Mouse (Mus musculus) bone marrow macrophage, adult 2 months (primary cell): ENCODE results near the gene Dlgap1. TPM values are rescaled to one million over a fixed set of nuclear protein-coding genes. Genes with fewer than 3 reads are reported as not detected.

Experiments used
- H3K27ac ChIP-seq: 2 replicates; pipeline ENCODE4 v1.5.1; 2012; ENCODE audit warnings: low read depth, low read length; ENCODE audit not compliant: insufficient read depth
- H3K4me1 ChIP-seq: 2 replicates; pipeline ENCODE4 v1.6.1; 2012; ENCODE audit warnings: low read length; ENCODE audit not compliant: control insufficient read depth, insufficient read depth
- H3K4me3 ChIP-seq: 2 replicates; pipeline ENCODE4 v1.5.1; 2012; ENCODE audit warnings: mild to moderate bottlenecking, low read length, moderate library complexity; ENCODE audit not compliant: insufficient read depth
- CTCF ChIP-seq: IDR thresholded peaks from 2 replicates; pipeline ENCODE4 v1.5.1; 2012; ENCODE audit warnings: low read depth, mild to moderate bottlenecking, low read length, moderate library complexity
- POLR2A ChIP-seq: IDR thresholded peaks from 2 replicates; pipeline ENCODE4 v1.6.1; 2012; ENCODE audit warnings: mild to moderate bottlenecking, low read depth, low read length, borderline replicate concordance
- polyA plus RNA-seq: library from polyadenylated mRNA; stranded (reverse); fragments of >200 nt; gene quantifications from 2 replicates; pipeline ENCODE4 v1.2.4, GENCODE M21; 2012; ENCODE audit not compliant: missing spikeins, insufficient read depth, insufficient read length

Dlgap1 gene
- polyA plus RNA-seq, 1 experiment = not detected

GRCm38 (mm10) chr17:70434549-70434948 is 465.7 kb downstream of the Dlgap1 start:
- Histone ChIP-seq H3K4me1 (no peaks in the 10 kb centered on the region), H3K4me3 (no peak overlapping the region), H3K27ac (no peak overlapping the region)
- TF ChIP-seq CTCF (no peak), POLR2A (no peak)

DNA sequence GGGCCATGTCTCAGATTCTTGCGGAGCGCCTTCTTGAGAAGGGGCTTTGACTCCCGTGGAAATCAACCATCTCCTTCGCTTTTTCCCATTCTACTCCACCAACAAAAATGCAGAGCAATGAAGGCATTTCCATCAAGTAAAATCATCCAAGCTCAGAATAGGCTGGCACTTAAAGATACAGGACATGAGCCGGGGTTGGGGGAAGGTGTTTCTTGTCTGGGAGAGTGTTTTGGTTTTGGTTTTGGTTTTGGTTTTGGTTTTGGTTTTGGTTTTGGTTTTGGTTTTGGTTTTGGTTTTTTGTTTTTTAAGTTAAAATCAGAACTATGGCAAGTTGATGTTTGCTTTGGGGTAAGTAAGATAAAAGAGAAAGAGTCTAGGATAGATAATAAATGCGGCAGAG is 466.7 kb downstream of the Dlgap1 start:
- no peaks in the 10 kb centered on the region for H3K4me1 ChIP-seq
- no peak overlapping the region for H3K27ac ChIP-seq
- TF ChIP-seq CTCF (no peak), POLR2A (no peak)
- no peak overlapping the region for H3K4me3 ChIP-seq

DNA sequence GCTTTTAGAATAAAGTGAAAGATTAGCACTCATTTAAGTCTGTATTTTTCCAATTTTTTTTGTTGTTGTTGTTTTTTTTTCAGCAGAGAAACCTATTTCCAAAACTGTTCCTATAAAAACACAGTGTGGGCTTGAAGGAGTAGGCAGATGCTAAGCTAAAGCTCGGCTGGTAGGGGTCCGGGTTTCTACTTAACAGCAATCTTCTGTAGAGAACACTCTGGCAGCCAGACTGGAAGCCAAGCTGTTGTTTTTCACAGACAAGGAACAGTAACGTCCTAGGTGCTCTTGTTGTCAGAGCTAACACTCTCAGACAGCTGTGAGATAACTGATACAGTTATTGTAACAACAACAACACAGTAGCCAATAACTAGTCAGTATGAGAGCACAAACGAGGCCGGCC is 468.4 kb downstream of the Dlgap1 start:
- Histone ChIP-seq H3K27ac (no peak overlapping the region), H3K4me1 (no peaks in the 10 kb centered on the region), H3K4me3 (no peak overlapping the region)
- no peak for TF ChIP-seq POLR2A
- no peak for TF ChIP-seq CTCF

DNA sequence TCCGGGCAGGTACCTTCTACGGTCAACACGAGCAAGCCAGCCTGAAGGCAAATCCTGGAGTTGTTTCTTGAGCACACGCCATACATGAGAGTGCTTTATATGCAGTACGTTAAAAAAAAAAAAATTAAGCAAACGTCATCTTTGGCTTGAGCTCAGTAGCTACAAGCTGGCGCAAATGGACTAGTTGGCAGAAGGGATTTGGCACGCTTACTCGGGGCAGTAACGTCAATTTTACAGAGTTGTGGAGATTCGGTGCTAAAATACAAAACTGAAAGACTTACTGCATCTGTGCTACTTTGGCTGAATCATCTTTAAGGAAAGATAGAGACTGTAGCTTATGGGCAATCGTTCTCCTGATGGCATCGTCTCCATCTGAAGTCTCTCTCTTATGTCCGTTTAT is 474.1 kb downstream of the Dlgap1 start:
- no peak overlapping the region for H3K4me3 ChIP-seq
- no peak overlapping the region for H3K27ac ChIP-seq
- no peak for TF ChIP-seq POLR2A
- no peak for TF ChIP-seq CTCF
- no peaks in the 10 kb centered on the region for H3K4me1 ChIP-seq

GRCm38 (mm10) chr17:70446451-70446850 is 477.6 kb downstream of the Dlgap1 start:
- Histone ChIP-seq H3K27ac (no peak overlapping the region), H3K4me3 (no peak overlapping the region), H3K4me1 (no peaks in the 10 kb centered on the region)
- no peak for TF ChIP-seq CTCF
- no peak for TF ChIP-seq POLR2A

DNA sequence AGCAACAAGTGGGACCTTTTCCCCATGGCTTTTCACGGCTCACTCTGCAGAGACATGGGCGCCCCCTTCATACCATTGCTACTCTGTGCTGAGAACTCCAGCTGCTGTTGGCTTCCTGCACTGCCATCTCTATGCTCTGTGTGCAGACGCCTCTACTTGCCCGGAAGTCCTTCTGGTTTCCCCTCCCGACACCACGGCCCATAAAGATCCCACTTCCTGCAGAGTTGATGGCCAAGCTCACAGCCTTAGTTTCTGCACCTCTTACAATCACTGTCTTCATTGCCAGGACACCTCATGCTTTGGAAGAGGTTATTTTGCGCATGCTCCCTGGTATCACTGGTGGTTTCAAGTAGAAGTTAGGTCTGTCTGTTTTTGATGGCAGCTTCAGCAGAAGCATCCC is 486.2 kb downstream of the Dlgap1 start:
- no peak overlapping the region for H3K4me3 ChIP-seq
- no peak overlapping the region for H3K27ac ChIP-seq
- TF ChIP-seq POLR2A = no peak
- TF ChIP-seq CTCF = no peak
- H3K4me1 ChIP-seq = no peaks in the 10 kb centered on the region

DNA sequence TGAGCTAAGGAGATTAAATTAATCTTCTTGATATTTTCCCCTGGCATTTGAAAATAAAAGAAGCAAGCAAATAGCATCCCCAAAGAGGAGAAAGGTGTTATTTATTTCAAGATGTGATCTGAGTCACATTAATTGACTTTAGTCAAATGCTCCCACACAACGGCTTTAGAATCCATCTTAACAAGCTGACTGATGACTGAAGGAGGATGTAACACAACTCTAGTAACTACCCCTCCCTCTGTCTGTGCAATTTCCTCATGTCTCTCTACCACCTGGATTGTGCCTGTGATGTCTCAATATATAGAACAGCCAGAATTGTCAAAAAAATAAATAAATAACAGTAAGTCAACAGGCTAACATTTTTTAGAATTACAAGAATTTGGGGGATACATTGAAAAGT is 488.2 kb downstream of the Dlgap1 start:
- TF ChIP-seq POLR2A (no peak), CTCF (no peak)
- no peak overlapping the region for H3K4me3 ChIP-seq

DNA sequence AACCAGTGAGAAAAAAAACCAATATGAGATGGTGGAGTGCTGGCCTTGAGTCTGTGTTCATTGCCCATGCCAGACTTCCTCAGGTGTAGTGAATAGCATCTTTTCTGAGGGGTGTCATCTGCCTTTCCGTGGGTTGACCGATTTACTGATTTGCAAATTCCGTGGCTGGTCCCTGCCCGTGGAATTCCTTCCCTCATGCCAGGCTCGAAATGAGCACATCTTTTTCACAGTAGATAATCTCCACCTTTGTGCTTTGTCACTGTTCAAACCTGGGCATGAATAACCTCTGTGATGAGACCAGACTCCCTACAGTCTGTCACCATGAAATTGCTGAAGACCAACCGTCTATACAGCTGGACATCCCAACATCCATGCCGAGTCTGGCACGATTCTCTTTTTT is 493.4 kb downstream of the Dlgap1 start:
- Histone ChIP-seq H3K4me3 (no peak overlapping the region), H3K27ac (no peak overlapping the region), H3K4me1 (no peaks in the 10 kb centered on the region)
- TF ChIP-seq POLR2A (no peak), CTCF (no peak)

More for the DNA sequence above, 488.2 kb downstream of the Dlgap1 start:
- Histone ChIP-seq H3K4me1 (no peaks in the 10 kb centered on the region), H3K27ac (no peak overlapping the region)

DNA sequence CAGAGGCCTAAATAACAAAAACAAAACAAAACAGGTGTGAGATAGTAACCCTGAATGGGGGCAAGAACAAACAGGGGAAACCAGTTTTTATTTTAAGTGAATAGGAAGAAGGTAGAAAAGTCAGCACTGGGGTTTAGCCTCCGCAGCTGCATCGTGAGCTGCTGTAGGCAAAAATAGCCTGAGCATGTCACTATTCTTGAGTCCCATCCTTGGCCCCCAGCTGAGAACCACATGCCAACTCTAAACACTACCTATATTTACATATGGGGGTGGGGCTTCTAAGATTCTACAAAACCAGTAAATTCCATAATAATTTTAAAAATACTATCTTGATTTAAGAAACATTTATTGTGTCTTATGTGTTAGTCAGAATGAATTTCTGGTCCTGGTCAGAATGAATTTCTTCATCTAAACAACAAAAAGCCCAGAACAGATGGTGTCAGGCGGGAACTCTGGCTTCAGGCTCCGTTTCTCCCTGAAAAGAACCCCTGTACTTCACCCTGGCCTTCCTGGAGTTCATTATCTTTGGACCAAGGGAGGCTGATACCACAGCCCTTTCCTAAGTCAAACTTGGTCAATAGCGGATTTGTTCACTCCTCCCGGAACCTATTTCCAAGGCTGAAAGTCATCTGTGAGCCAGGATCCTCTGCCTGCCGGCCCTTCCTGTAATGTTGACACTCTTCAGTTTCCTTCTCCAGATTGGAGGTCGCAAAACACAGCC is 494.1 kb downstream of the Dlgap1 start:
- Histone ChIP-seq H3K4me1 (no peaks in the 10 kb centered on the region), H3K4me3 (no peak overlapping the region), H3K27ac (no peak overlapping the region)
- TF ChIP-seq CTCF (no peak), POLR2A (no peak)

DNA sequence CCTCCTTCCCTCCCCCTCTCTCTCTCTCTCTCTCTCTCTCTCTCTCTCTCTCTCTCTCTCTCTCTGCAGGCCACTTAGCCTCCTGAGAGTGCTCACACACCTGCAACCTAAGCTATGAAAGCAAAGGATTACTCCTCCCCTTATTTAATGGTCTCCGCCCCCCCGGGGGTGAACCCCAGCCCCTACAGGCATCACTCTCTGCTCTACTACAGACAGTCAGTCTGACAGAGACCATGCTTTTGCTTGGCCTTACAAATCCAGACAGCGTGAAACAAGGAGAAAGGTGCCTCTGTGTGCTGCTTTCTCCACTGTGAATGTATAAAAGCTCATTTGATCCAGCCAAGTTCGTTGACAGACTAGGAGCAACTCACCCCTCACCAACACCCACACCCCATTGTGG is 497.5 kb downstream of the Dlgap1 start:
- no peak overlapping the region for H3K27ac ChIP-seq
- H3K4me1 ChIP-seq = no peaks in the 10 kb centered on the region
- H3K4me3 ChIP-seq = no peak overlapping the region
- TF ChIP-seq CTCF (no peak), POLR2A (no peak)

DNA sequence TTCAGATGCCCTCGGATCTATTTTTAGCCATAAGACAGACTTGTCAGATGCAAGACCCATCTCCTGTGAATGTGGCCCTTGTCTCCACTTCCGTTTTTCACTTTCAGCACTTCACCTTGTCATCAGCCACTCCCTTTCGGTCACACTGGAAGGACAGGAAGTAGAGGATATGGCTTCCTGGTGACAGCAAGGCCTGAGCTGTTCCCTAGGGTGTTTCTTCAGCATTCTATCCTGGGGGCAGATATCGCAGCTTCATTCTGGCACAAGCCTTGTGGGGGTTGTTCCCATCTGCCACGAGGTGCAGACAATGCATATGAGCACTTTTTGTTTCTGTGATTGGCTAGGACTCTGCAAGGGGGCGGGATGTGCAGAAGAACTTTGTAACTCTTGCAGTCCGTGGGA is 502.1 kb downstream of the Dlgap1 start:
- Histone ChIP-seq H3K4me3 (no peak overlapping the region), H3K4me1 (no peaks in the 10 kb centered on the region), H3K27ac (no peak overlapping the region)
- TF ChIP-seq POLR2A (no peak), CTCF (no peak)
